Mouse (Mus musculus) heart, adult 2 months (tissue): Measurements from ENCODE around the gene Smu1.

ENCODE experiments used
- CTCF ChIP-seq: fragments of 200-600 bp; IDR thresholded peaks from 2 replicates; pipeline ENCODE4 v1.8.1; 2022; ENCODE audit warnings: antibody characterized with exemption, mild to moderate bottlenecking, moderate library complexity
- POLR2A ChIP-seq: fragments of 200-500 bp; IDR thresholded peaks from 2 replicates; pipeline ENCODE4 v1.6.1; 2011; ENCODE audit warnings: mild to moderate bottlenecking, low read depth, low read length, control low read depth; ENCODE audit not compliant: insufficient read depth

DNA sequence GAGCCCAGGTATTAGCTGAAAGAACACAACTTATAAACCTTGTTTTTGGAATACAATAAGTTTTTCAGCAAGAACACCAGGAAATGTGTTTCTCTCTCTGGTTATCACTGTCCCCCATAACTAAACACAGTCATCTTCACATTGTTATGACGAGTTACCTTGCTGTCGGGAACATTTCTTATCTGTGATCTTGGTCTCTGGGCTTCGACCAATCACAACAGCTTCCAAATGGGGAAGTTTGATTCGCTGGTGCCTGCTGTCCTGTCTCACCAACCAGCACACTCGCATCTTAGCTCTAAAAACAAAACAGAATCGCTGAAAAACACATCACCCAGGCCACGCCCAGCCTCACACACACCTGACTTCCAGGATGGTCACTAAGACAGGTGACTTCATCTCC is 60.7 kb downstream of the Smu1 start:
- TF ChIP-seq CTCF (no peak), POLR2A (no peak)
